Mouse (Mus musculus): ENCODE measurements around the gene Gng3.

DNA sequence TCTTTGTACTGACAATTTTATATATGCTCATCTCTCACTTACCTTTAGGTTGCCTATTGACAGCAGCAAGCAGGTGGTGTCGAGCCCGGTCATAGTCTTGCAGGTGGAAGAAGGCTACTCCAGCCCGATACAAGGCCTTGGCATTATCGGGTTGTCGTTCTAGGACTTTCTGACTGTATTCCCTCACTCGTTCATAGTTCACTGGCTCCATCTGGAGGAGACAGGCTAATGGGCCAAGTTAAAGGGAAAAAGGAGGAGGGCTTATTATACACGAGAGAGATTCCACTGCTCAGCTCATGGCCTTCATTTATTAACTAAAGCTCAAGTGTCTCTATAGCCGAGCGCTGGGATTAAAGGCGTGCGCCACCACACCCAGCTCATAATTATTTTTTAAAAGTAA lies 23.2 kb downstream of the Gng3 start:
- no peak for TF ChIP-seq POLR2A (IDR thresholded peaks at IDR 0.05; ENCODE audit: low read depth, low read length)
- TF ChIP-seq CTCF (conservative IDR thresholded peaks at IDR 0.05; ENCODE audit: insufficient read depth, insufficient read length, low read depth, low read length): no peak; the same call in 1 of the 2 replicates

All from kidney, adult 2 months (tissue).